Mouse (Mus musculus) ES-CJ7 (cell line): ENCODE measurements at regions not wholly inside any gene's neighbourhood (a gene's known extent, or its start where the extent isn't known, plus 50 kb on each side); places are given as distances from the start of the nearest gene placed in this dataset.

ENCODE experiments used
- DNase-seq: peaks from one replicate; pipeline ENCODE4 v3.0.0; 2011; ENCODE audit warnings: low read depth, low spot score

- DNase-seq: no peak
Observed at GRCm38 (mm10) chr13:57282816-57283215, 387.0 kb upstream of the Trpc7 start.

GRCm38 (mm10) chr13:57281941-57282710 is 386.3 kb upstream of the Trpc7 start:
- peak; percentile 31 for DNase-seq

GRCm38 (mm10) chr13:57281504-57281903 is 385.7 kb upstream of the Trpc7 start:
- peak; percentile 68 for DNase-seq

- peak; percentile 68 for DNase-seq
Observed at GRCm38 (mm10) chr13:57278580-57278979, 382.8 kb upstream of the Trpc7 start.

GRCm38 (mm10) chr13:57277076-57277475 is 381.3 kb upstream of the Trpc7 start:
- DNase-seq: peak; percentile 56

- no peak for DNase-seq
Observed at GRCm38 (mm10) chr13:57275871-57276270, 380.1 kb upstream of the Trpc7 start.

GRCm38 (mm10) chr13:57273593-57273992 is 377.8 kb upstream of the Trpc7 start:
- DNase-seq: no peak

GRCm38 (mm10) chr13:57269614-57270013 is 373.8 kb upstream of the Trpc7 start:
- peak; percentile 77 for DNase-seq

DNA sequence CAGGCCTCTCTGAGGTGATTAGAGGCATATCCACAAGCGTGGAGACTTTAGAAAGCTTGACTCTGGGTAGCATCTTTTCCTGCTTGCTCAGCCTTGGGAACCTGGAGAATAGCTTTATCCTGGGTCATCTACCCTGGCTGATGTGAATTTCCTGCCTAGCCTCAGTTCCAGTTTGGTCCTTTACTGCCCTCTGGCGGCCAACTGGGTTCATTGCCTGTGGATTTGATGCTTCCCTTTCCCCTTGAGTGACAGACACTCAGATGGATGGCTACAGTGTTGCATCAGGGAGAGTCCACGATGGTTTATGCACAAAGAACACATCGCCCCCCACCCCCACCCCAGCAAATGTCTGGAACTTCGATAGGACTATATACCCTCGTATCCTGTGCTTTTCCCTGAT is 364.1 kb upstream of the Trpc7 start:
- peak; percentile 76 for DNase-seq

GRCm38 (mm10) chr13:57259474-57259873 is 363.7 kb upstream of the Trpc7 start:
- DNase-seq: peak; percentile 33

- no peak for DNase-seq
Observed at GRCm38 (mm10) chr13:57255920-57256319, 360.1 kb upstream of the Trpc7 start.

DNA sequence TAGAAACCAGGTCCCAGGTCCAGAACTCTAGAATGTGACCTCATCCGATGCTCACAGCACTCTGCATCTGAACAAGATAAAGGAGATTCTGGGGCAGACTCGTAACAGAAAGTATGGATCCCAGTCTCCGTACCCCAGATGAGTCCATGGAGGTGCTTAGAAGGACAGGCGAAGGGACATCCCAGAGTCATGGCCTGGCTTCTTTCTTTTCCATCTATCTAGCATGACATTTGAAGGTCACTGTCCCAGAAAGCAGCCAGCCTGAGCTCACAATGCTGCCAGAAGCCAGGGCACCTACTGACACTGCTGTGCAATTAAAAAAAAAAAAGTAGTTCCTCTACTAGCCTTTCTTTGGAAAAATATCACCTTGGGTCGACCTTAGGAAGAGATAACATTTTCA is 354.1 kb upstream of the Trpc7 start:
- DNase-seq: no peak

DNA sequence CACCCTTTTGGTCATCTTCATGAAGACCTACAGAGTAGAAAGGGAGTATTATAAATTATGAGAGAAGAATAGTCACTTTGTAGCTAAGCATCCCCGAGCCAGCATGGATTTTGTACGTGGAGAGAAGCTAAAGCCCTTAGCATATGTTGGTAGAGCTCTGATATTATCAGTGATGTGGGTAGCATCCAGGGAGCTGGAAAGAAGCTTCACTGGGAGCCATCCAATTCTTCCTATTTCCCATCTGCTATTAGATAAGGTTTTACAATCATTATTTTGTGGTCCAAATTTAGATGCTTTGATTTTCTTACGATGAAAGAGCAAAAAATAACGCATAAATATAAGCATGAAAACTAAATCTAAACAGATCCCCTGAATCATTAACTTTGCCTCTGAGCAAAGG is 353.6 kb upstream of the Trpc7 start:
- no peak for DNase-seq

DNA sequence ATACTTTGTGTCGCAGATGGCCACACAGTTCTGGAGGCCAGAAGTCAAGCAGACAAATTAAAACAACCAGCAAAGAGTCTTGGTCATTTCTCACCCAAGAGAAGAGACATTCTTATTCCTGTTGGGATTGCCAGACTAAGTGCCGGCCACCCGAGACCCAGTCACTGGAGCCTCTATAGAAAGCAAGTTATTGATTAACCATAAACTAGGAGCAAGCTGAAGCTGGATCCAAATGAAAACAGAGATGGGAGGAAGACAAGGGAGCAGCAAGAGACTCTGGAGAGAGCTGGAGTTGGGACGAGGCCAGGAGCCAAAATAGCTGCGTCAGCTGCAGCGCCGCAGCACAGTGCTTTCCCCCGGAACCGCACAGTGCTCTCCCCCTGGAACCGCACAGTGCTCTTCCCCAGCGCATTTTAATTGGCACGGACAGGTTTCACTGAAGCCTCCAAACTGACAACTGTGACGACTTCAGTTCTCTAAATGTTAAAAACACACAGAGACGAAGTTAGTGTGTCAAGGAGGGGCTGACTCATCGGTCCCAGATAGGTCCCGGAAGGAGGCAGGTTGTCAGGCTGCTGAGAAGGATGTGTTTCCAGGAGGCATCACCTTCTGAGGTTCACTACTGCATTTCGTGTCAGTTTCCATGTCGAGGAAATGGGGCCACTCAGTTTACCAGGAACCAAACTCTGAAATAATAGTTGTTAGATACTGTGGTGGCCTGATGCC is 350.6 kb upstream of the Trpc7 start:
- DNase-seq: no peak

DNA sequence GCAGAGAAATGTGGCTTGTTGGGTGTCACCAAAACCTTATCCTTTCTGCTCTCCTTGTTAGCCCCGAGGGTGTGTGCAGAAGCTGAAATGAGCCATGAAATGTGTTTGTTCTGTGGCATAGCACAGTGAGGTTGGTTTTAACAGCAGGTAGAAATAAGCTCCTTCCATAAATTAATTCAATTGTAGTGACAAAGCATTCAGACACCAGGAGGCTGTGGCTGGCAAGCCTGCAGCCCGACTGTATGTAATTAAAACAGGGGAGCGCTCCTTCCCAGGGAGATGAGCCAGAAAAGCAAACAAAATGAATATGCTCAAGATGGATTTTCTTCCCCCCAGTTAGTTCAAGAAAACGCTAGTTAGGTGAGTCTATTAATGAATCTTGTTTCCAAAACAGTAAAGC is 341.1 kb upstream of the Trpc7 start:
- DNase-seq: no peak

DNA sequence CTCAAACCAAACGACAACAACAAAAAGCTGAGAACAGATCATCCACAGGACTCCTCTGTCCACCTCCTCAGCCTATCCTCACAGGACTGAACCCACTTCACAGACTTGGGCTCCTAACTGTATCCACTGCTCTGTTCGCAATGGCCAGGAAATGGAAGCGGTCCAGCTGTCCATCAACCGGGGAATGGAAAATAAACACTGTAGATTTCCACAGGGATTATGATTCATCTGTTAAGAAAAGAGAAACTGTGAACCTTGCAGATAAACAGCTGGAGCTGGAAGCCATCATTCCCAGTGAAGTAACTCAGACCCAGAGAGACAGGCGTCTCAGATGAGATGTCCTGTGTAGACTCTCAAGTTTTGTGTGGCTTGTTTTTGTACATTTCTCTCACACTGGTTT is 340.4 kb upstream of the Trpc7 start:
- DNase-seq: no peak

GRCm38 (mm10) chr13:57232906-57233305 is 337.1 kb upstream of the Trpc7 start:
- peak; percentile 80 for DNase-seq

GRCm38 (mm10) chr13:57231666-57232065 is 335.9 kb upstream of the Trpc7 start:
- peak; percentile 31 for DNase-seq

- DNase-seq: peak; percentile 51
Observed at GRCm38 (mm10) chr13:57230253-57230652, 334.5 kb upstream of the Trpc7 start.

DNA sequence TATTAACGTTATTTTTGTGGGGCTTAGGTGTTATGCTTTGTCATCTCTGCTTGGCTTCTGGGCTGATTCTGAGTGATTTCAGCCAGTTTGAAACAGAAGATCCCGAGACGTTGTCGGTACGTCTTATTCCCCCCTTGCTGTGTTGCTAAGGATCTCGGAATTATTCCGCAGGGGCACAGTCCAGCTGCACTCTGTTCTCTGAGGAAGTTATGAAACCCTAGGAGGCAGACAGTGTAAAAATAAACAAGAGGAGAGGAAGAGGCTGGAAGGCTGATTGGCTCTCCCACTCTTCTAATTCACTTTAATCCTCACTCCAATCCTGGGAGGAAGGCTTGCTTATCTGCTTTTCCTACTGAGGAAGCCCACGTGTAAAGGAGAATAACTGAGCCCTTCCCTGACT is 325.3 kb upstream of the Trpc7 start:
- no peak for DNase-seq

GRCm38 (mm10) chr13:57216161-57216560 is 320.4 kb upstream of the Trpc7 start:
- DNase-seq: no peak

GRCm38 (mm10) chr13:57212251-57212650 is 316.5 kb upstream of the Trpc7 start:
- DNase-seq: no peak

DNA sequence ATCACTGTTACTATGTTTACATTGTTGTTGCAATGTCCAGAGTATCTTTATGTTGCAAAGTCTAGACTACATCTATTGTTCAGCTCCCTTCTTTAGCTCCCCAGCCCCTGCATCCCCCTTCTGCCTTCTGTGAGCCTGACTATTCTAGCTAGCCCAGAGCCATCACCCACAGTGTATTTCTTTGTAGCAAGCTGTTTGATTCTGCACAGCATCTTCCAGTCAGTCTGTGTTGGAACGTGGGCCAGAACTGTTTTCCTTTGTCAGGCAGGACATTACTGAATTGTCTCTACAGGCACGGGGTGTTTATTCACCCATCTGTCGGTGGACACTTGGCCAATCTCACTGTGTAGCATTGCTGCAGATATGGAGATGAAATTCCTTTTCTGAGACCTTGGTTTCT is 295.4 kb upstream of the Trpc7 start:
- no peak for DNase-seq
